Mouse (Mus musculus): ENCODE results near the gene Gcnt3.

GRCm38 (mm10) chr9:70046255-70046654 lies 8.4 kb upstream of the Gcnt3 start:
- no peak for TF ChIP-seq CTCF (IDR thresholded peaks at IDR 0.05; ENCODE audit: borderline replicate concordance, insufficient read depth, low read length)
- no peak for TF ChIP-seq POLR2A (IDR thresholded peaks at IDR 0.05; ENCODE audit: low read depth, low read length)

Data from embryonic fibroblast, embryonic 13.5 days (primary cell).